Mouse (Mus musculus) kidney, adult 2 months (tissue): ENCODE data around the gene Dcdc2a. TPM values are rescaled to one million over a fixed set of nuclear protein-coding genes. Genes with fewer than 3 reads are reported as not detected.

ENCODE experiments used
- DNase-seq: peaks from one replicate; pipeline ENCODE4 v3.0.0; 2021
- H3K27ac ChIP-seq: fragments of 200-500 bp; 2 replicates; pipeline ENCODE4 v1.5.1; 2012; ENCODE audit warnings: low read depth, low read length, control low read depth, inconsistent platforms; ENCODE audit not compliant: insufficient read depth
- H3K27me3 ChIP-seq: fragments of 200-500 bp; replicated peaks from 2 replicates; pipeline ENCODE4 v1.6.1; 2012; ENCODE audit warnings: mild to moderate bottlenecking, moderate library complexity, low read length, inconsistent platforms; ENCODE audit not compliant: control insufficient read depth, insufficient read depth
- H3K36me3 ChIP-seq: fragments of 200-500 bp; 2 replicates; pipeline ENCODE4 v1.6.1; 2012; ENCODE audit warnings: mild to moderate bottlenecking, moderate library complexity, low read length, inconsistent platforms; ENCODE audit not compliant: control insufficient read depth, insufficient read depth
- H3K4me1 ChIP-seq: fragments of 200-500 bp; 2 replicates; pipeline ENCODE4 v1.6.1; 2011; ENCODE audit warnings: low read length; ENCODE audit not compliant: control insufficient read depth, insufficient read depth
- H3K4me3 ChIP-seq: fragments of 200-500 bp; 2 replicates; pipeline ENCODE4 v1.5.1; 2011; ENCODE audit warnings: mild to moderate bottlenecking, low read depth, low read length, control low read depth; ENCODE audit not compliant: insufficient read depth
- CTCF ChIP-seq: fragments of 200-500 bp; conservative IDR thresholded peaks from 2 replicates; pipeline ENCODE4 v1.5.1; 2011; ENCODE audit warnings: low read depth, mild to moderate bottlenecking, control low read depth, low read length, moderate library complexity, mixed read lengths; ENCODE audit not compliant: insufficient read depth, insufficient read length
- POLR2A ChIP-seq: fragments of 200-500 bp; IDR thresholded peaks from one replicate; pipeline ENCODE4 v1.6.1; 2011; ENCODE audit warnings: low read depth, low read length, control low read depth
- WGBS: fragments of 180-500 bp; shearing (Covaris S2); methylation state at CpG from one replicate; pipeline ENCODE4 v1.1.7; 2018; 5-methylcytosine and 5-hydroxymethylcytosine counted together
- polyA plus RNA-seq: library from polyadenylated mRNA; depleted of rRNA; stranded (reverse); fragments of >200 nt; gene quantifications from 2 replicates; pipeline ENCODE4 v1.2.3, GENCODE M21; 2012

Dcdc2a gene
- polyA plus RNA-seq, 1 experiment, result 1.6 TPM

DNA sequence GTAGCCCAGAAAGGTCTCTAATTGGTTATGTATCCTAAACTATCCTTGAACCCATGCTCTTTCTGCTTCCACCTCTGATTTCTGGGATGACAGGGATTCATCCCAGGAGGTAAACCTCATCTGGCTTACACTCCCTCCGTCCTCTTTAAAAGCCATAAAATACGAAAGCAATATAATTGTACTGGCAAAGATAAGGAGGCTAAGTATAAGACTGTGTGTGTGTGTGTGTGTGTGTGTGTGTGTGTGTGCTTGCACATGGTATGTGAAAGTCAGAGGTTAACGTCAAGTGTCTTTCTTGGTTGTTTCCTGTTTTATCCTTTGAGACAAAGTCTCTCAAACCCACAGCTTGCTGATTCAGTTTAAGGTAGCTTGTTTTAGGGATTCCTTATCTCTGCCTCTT, 52.5 kb downstream of the Dcdc2a start:
- TF ChIP-seq POLR2A, result no peak
- TF ChIP-seq CTCF, result no peak
- Histone ChIP-seq H3K27me3 (no peaks in the 10 kb centered on the region), H3K27ac (no peak overlapping the region), H3K36me3 (no peaks in the 10 kb centered on the region), H3K4me1 (peaks cover 10% of the 10 kb centered on the region), H3K4me3 (no peak overlapping the region)
- WGBS, result 72% methylated on average over 3 of the region's 3 CpGs
- no peak for DNase-seq

- TF ChIP-seq POLR2A, result no peak
- TF ChIP-seq CTCF, result no peak
- 77% methylated on average over 5 of the region's 5 CpGs for WGBS
- no peak for DNase-seq
These were observed 54.8 kb downstream of the Dcdc2a start for GRCm38 (mm10) chr13:25110592-25111095.

DNA sequence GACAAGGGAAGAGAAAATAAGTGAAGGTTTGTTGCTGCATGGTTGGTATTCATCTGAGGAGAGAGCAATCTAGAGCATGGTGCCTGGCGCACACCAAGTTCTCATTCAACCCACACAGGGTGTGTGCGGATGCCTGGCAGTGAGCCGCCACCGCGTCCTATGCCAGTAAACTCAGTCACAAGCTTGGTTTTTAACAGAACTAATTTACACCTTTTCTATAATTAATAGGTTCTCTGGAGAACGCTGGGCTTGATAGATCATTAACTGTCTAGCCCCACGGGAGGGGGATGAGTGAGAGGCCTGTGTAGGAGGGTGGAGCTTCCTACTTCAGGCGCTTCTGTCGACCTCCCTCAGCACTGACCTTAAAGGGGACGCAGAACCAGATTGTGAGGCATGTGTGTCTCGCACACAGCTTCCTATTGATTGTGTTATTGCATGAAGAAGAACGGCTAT, 59.7 kb downstream of the Dcdc2a start:
- 13% methylated on average over 12 of the region's 12 CpGs for WGBS
- H3K36me3 ChIP-seq, result no peaks in the 10 kb centered on the region
- TF ChIP-seq POLR2A, result no peak
- TF ChIP-seq CTCF, result no peak
- H3K27ac ChIP-seq, result no peak overlapping the region
- peak; percentile 94 for DNase-seq
- peak overlapping the region; percentile 25; the same call in 1 of the 2 replicates for H3K4me3 ChIP-seq
- no peaks in the 10 kb centered on the region for H3K4me1 ChIP-seq
- no peaks in the 10 kb centered on the region for H3K27me3 ChIP-seq

More at GRCm38 (mm10) chr13:25110592-25111095, 54.8 kb downstream of the Dcdc2a start:
- H3K36me3 ChIP-seq, result no peaks in the 10 kb centered on the region
- H3K27ac ChIP-seq, result no peak overlapping the region
- H3K27me3 ChIP-seq, result no peaks in the 10 kb centered on the region
- no peak overlapping the region for H3K4me3 ChIP-seq
- peaks cover 10% of the 10 kb centered on the region for H3K4me1 ChIP-seq

DNA sequence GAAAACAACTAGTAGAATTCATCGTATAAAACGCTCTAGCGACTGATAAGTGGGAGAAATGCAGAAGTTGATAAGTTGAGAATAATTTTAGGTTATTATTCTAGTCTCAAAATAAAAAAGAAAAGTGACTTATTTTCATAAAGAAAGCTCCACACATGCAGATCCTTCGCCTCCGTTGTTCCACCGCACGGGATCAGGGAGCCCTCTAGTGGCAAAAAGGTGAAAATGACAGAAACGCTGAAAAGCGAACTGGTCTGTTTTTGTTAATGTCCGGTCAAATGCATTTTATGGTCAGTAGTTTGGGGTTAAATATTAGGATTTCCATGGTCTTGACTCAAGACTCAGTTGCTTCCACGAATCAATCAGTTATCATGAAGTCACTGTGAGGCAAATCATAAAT, 60.2 kb downstream of the Dcdc2a start:
- Histone ChIP-seq H3K4me1 (no peaks in the 10 kb centered on the region), H3K27me3 (no peaks in the 10 kb centered on the region), H3K36me3 (no peaks in the 10 kb centered on the region), H3K27ac (no peak overlapping the region), H3K4me3 (0 out of 2 replicates have a peak overlapping the region, but pooled peaks have one; percentile 25)
- WGBS, result under 1% methylated on average over 11 of the region's 11 CpGs
- DNase-seq, result peak; percentile 69
- TF ChIP-seq CTCF, result peak; percentile 90
- TF ChIP-seq POLR2A, result no peak

GRCm38 (mm10) chr13:25122740-25123335, 67.0 kb downstream of the Dcdc2a start:
- Histone ChIP-seq H3K27ac (no peak overlapping the region), H3K27me3 (no peaks in the 10 kb centered on the region), H3K36me3 (no peaks in the 10 kb centered on the region), H3K4me3 (no peak overlapping the region), H3K4me1 (no peaks in the 10 kb centered on the region)
- WGBS, result 60% methylated on average over 8 of the region's 8 CpGs
- no peak for TF ChIP-seq POLR2A
- TF ChIP-seq CTCF, result 0 out of 2 replicates have a peak, but pooled peaks have one; percentile 6
- DNase-seq, result no peak

DNA sequence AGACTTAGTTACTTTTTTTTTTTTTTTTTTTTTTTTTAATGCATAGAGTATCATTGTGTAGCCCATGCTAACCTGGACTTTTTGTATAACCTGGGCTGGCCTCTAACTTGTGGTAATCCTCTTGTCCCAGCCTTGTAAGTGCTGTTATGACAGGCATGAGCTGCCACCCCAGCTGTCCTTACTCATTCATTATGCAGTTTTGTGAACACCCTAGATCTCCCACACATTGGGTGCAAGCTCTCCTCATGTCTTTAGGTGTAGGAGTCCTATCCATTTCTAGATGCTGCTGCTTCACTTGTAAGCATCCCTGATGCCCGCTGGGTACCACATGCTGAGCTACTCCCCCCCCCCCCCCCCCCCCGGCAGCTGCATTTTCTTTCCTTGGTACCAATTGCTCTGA, 71.4 kb downstream of the Dcdc2a start:
- no peak overlapping the region for H3K27ac ChIP-seq
- TF ChIP-seq CTCF (no peak), POLR2A (no peak)
- H3K4me1 ChIP-seq, result no peaks in the 10 kb centered on the region
- H3K4me3 ChIP-seq, result no peak overlapping the region
- WGBS, result 83% methylated on average over 2 of the region's 2 CpGs
- H3K36me3 ChIP-seq, result no peaks in the 10 kb centered on the region
- DNase-seq, result no peak
- no peaks in the 10 kb centered on the region for H3K27me3 ChIP-seq

- Histone ChIP-seq H3K27ac (no peak overlapping the region), H3K4me1 (no peaks in the 10 kb centered on the region), H3K36me3 (no peaks in the 10 kb centered on the region), H3K27me3 (no peaks in the 10 kb centered on the region), H3K4me3 (no peak overlapping the region)
- TF ChIP-seq CTCF, result no peak
- no peak for TF ChIP-seq POLR2A
- no peak for DNase-seq
- WGBS, result 95% methylated on average over 6 of the region's 6 CpGs
These were observed 72.0 kb downstream of the Dcdc2a start for GRCm38 (mm10) chr13:25127806-25128205.

DNA sequence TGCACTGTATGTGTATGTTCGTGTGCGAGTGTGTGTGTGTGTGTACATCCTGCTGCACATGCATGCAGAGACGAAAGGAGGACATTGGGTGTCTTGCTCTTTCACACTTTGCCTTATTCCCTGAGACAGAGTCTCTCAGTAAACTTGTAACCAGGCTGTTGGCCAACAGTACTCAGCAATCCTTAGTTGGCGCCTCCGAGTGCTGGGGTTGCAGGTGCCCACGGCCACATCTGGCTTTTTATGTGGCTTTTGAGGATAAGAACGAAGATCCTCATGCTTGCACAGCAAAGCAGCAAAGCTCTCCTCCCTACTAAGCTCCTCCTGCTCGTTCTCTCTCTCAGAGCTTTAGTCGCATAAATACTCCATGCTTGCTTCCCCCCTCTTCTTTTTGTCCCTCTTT, 73.0 kb downstream of the Dcdc2a start:
- Histone ChIP-seq H3K27ac (no peak overlapping the region), H3K27me3 (no peaks in the 10 kb centered on the region), H3K4me3 (no peak overlapping the region), H3K36me3 (no peaks in the 10 kb centered on the region), H3K4me1 (no peaks in the 10 kb centered on the region)
- DNase-seq, result no peak
- WGBS, result 89% methylated on average over 9 of the region's 9 CpGs
- no peak for TF ChIP-seq CTCF
- no peak for TF ChIP-seq POLR2A
